Mouse (Mus musculus): ENCODE measurements around the gene Smpdl3b.
A peak's percentile ranks its signal among the peaks of the same experiment; 100 is the strongest.

Smpdl3b gene

DNA sequence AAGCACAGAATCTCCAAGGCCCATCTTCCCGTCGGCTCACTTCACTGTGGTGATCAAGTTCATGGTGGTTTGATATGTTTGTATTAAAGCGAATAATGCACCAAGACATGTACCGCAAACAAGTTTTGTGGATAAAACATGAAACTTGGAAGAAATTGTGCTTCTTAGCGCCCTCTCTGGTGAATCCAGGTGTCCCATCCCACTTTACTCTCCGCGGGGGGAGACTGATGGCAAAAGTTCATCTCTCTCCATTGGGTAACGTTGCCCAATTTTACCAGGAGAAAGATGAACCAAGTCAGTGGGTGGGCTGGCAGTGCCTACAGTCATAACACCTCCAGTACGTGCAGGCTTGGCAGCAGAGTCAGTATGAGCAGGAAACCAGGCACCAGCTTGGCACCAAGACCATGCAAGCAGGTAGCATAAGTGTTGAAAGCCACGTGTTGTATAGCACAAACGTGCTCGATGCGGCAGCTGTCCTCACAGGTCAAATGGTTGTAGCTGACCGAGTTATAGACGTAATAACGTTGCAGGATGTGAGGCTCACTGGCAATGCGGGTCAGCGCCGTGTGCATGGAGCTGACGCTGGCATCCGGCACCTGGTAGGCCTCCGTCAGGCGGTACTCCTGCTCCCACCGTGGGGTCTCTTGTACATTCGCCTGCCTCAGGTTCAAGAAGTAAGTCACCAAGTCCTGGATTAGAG, 23.8 kb downstream of the Smpdl3b start:
- DNase-seq (ENCODE audit: low spot score) = no peak

DNA sequence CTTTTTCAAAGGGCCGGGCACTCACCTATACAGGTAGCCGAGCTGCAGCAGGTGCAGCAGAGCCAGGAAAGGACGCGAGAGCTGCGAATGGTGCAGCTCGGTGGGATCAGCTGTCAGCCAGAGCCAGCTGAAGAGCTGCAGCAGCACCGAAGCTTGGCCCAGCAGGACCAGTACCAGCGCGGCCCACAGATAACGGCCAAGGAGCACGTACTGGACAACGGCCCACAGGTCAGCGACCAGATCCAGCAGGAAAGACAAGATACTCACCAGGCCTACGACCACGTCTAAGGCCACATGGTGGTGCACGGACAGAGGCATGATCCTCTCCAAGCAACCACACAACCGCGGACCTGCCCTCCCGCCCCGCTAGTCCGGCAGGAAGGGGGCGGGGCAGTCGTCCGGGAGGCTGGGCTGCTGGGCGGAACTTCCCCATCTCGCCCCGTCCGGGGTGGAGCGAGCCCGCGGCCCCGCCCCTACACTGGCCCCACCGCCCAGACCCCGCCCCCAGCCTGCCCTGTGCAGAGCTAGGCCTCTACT, 24.8 kb downstream of the Smpdl3b start, which contains the start of gene Xkr8:
Gene Xkr8 (minus strand): TSS at position 399 of the 537 bp plus-strand sequence.
- peak; percentile 95 for DNase-seq (ENCODE audit: low spot score)

DNA sequence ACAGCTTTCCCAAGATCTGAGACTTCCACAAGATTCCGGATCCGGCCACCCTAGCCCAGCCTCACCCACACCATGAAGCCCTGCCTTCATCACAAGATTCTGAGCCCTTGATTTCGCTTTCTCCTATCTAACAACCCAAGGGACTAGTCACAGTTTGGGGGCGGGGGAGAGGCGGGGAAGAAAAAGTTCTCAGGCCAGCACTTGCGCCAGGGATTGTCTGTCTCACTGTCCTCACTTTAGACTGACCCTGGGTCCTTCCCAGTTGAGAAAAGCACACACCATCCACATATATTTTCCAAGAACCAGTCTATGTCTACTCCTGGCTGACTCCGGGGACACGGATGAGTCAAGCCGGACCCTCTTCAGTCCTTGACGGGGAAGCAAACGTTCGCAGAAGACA, 25.4 kb downstream of the Smpdl3b start:
- DNase-seq (ENCODE audit: low spot score) = no peak

DNA sequence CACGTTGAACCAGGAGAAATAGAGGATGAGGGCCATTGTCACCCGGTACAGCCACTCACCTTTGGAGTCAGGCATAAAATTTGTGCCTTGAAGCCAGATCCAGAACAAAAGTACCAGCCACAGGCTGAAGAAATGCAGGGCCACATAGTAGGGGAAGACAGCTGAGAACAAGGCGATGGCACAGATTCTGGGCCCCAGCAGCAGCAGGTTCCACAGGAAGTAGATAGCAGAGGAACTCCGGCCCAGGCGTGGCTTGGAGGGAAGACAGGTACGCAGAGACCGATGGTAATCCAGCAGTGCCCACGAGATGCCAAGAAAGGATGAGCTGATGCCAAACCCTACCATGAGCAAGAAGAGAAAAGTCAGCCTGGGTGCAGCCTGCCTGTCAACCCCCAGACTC, 28.8 kb downstream of the Smpdl3b start:
- no peak for DNase-seq (ENCODE audit: low spot score)

DNA sequence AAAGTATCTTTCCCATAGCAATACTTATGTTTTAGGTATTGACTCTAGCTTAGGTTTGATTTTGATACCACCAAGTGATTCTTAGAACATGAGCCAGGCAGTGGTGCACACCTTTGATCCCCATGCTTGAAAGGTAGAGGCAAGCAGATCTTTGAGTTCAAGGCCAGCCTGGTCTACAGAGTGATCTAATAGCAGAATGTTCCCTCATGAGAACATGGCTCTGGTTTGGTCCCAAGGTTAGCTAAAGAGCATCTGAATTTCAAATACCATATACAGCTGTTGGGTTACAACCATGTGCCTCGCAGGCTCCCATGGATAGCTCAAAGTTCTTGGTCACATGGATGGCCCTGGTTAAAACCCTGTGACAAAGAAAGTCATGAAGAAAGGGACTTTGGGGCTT, 38.8 kb downstream of the Smpdl3b start:
- DNase-seq (ENCODE audit: low spot score) = no peak

DNA sequence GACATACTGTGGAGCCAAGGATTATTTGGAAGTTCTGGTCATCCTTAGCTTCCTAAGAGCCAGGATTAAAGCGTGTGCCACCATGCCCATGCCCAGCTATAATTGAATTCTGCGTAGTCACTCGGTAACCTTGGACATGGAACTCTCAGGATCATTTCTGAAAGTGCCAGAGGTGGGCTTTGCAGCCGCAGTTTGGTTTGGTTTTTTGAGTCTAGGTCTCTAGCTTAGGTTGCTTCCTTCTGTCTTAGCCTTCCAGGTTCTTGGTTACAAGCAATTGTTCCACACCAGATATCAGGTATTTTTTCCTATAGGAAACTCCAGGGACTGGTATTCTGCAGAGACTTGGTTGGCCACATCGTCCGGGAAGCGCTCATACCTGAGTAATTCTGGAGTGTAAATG, 43.9 kb downstream of the Smpdl3b start:
- no peak for DNase-seq (ENCODE audit: low spot score)

DNA sequence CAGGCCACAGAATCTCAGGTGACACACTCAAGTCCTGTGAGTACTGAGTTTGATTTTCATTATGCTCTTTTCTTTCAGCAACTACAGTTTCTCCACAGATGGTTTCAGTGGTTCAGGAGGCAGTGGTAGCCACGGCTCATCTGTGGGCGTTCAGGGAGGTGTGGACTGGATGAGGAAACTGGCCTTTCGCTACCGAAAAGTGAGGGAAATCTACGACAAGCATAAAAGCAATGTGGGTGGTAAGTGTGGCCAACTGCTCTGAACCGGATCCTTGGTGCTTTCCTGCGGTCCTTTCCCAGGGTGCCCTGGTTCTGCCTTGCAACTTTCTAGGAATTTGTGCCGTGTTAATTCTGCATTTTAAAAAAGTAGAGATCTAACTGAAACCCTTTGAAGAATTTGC, 50.2 kb downstream of the Smpdl3b start:
- DNase-seq (ENCODE audit: low spot score) = no peak

DNA sequence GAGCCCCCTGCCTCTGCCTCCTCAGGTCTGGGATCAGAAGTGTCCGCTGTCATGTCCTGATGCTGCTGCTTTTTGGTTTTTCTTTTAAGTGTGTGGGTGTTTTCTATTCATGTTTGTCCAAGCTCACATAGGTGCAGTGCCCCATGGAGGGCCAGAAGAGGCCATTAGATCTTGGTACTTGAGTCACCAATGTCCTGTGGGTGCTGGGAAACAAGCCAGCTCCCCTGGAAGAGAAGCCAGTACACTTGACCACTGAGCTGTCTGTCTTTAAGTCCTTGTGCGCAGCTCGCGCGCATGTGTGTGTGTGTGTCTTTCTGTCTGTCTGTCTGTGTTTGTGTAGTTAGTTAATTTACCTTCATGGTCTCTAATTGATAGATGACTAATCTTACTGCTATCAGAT, 55.0 kb downstream of the Smpdl3b start:
- no peak for DNase-seq (ENCODE audit: low spot score)

DNA sequence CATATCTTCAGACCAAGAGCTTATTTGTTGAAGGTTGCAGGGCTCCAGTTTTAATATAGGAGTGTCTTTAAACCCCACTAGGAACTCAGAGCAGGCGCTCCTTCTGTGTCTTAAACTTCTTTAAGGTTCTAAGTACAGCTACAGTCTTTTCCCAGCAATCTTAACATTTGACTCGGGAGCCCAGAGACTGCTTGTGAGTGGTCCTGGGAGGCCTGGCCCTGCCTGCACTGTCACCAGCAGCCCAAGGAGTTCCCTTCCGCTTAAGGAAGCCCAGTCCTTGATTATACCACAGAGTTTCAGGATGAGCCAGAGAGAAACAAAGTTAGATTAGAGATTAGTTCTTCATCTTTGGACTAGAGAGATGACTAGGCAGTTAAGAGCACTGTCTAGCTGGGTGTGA, 63.7 kb downstream of the Smpdl3b start:
- no peak for DNase-seq (ENCODE audit: low spot score)

DNA sequence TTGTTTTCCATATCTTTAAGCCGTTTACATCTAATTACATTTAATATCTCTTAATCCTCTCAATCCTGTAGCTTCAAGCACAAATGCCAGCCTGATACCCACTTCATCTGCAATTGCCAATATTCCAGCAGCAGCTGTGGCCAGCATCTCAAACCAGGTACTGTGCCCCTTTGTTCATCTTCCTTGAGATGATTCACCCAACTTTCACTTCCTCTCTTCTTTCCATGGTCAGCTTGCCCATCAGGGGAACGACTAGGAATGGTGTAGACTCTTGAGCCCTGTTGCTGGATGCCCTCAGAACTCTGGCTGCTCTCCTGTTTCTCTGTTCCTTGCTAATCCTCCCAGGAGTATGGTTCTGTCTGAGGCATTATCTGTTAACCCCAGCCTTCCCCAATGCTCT, 67.4 kb downstream of the Smpdl3b start:
- no peak for DNase-seq (ENCODE audit: low spot score)
